Comparison of ENCODE assay signal across 23 mouse cellular contexts in the genomic region with DNA sequence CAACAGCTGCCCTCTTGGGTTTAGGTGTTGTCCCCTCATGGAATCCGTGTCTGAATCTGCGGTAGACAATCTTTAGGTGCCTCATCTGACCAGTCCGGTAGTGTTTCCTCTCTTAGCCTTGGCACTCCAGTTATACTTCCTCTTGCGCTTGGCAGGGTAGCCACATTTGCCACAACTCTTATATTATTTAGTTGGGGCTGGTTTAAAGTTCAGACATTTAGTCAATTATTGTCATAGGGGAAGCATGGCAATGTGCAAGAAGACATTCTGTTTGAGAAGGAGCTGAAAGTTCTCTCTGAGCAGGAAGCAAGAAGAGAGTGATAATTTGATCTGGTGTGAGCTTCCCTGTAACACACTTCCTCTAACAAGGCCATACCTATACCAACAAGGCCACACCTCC. TPM values are rescaled to one million over a fixed set of nuclear protein-coding genes. Genes with fewer than 3 reads are reported as not detected.
DNase-seq lines count a peak whose midpoint lies in the region; ATAC-seq and TF ChIP-seq lines count a peak whose summit lies in the region.
"Had no signal": no experiment of that assay in that cellular context is flagged by ENCODE, and none has a peak within 500 bp of the region (broad histone marks: within the 10 kb centered on the region; RNA-seq: fewer than 3 reads in every experiment).

No protein-coding gene starts in this region.

- H3K9me3 ChIP-seq in stomach, postnatal 0 days (ENCODE audit: control insufficient read depth, low read length) = no peaks in the 10 kb centered on the region
- H3K9me3 ChIP-seq: embryonic facial prominence, embryonic 15.5 days; forebrain, embryonic 10.5 days; heart, embryonic 10.5 days; hindbrain, embryonic 10.5 days had no signal

- TF ChIP-seq EP300 in stomach, postnatal 0 days (optimal IDR thresholded peaks at IDR 0.05) = no peak

- H3K9ac ChIP-seq in stomach, postnatal 0 days (ENCODE audit: low read length) = no peak overlapping the region
- H3K9ac ChIP-seq: embryonic facial prominence, embryonic 15.5 days; hindbrain, embryonic 14.5 days had no signal

- DNase-seq in kidney, adult 2 months = peak; percentile 46
- no peak for DNase-seq in kidney, postnatal 14 days
- DNase-seq in 416B (ENCODE audit: low read depth) = peak; percentile 78
- DNase-seq in B cell, adult 2 months = peak; percentile 5 to 7
- DNase-seq in ovary, adult 18-20 months (ENCODE audit: low spot score) = no peak
- DNase-seq in stomach, postnatal 0 days (ENCODE audit: low spot score) = no peak
- DNase-seq in gastrocnemius, adult 8-10 months (ENCODE audit: low spot score in 2 of 2) = no peak
- DNase-seq: adrenal gland, adult 8-10 months; adrenal gland, postnatal 36 days; cerebellum, adult 2 months; cerebellum, postnatal 10 days; embryo, embryonic 11 days; gastrocnemius, adult 2 months; heart, adult 18-20 months; heart, postnatal 10 days had no signal

- TF ChIP-seq POLR2A in kidney, adult 2 months (IDR thresholded peaks at IDR 0.05; ENCODE audit: low read depth, low read length) = no peak

- WGBS in kidney, adult 2 months = 54% methylated on average over 4 of the region's 4 CpGs
- WGBS in stomach, postnatal 0 days = 88% methylated on average over 4 of the region's 4 CpGs

- H3K27me3 ChIP-seq in kidney, adult 2 months (replicated peaks; ENCODE audit: control insufficient read depth, insufficient read depth, low read length) = no peaks in the 10 kb centered on the region
- no peaks in the 10 kb centered on the region for H3K27me3 ChIP-seq in stomach, postnatal 0 days (ENCODE audit: control insufficient read depth, insufficient read depth, low read length)
- H3K27me3 ChIP-seq: embryonic facial prominence, embryonic 15.5 days had no signal

- H3K4me3 ChIP-seq in kidney, adult 2 months (ENCODE audit: insufficient read depth, low read depth, low read length) = no peak overlapping the region
- no peak overlapping the region for H3K4me3 ChIP-seq in stomach, postnatal 0 days (ENCODE audit: low read depth, low read length)
- H3K4me3 ChIP-seq: embryonic facial prominence, embryonic 15.5 days; erythroblast, embryonic 14.5 days; forebrain, embryonic 10.5 days; gastrocnemius, adult 2 months; heart, embryonic 10.5 days; hindbrain, embryonic 10.5 days had no signal

- peak; percentile 29 to 42; a peak in 2 of 4 replicates for ATAC-seq in hematopoietic stem cell, adult 5-6 weeks (replicated peaks in 1 of 2; ENCODE audit: insufficient read depth in 1 of 2, low FRiP score in 2 of 2, low TSS enrichment in 1 of 2, low read depth in 1 of 2, poor library complexity in 2 of 2, severe bottlenecking in 2 of 2)
- no peak for ATAC-seq in stomach, postnatal 0 days (ENCODE audit: low FRiP score, low TSS enrichment)
- ATAC-seq: forebrain, embryonic 14.5 days had no signal

- no peak for TF ChIP-seq CTCF in kidney, adult 2 months (conservative IDR thresholded peaks at IDR 0.05; ENCODE audit: insufficient read depth, insufficient read length, low read depth, low read length)
- no peak for TF ChIP-seq CTCF in stomach, postnatal 0 days (IDR thresholded peaks at IDR 0.05; ENCODE audit: low read depth)

- H3K36me3 ChIP-seq in kidney, adult 2 months (ENCODE audit: control insufficient read depth, insufficient read depth, low read length) = no peaks in the 10 kb centered on the region
- no peaks in the 10 kb centered on the region for H3K36me3 ChIP-seq in stomach, postnatal 0 days (ENCODE audit: control insufficient read depth, insufficient read depth, low read length)
- H3K36me3 ChIP-seq: embryonic facial prominence, embryonic 15.5 days; forebrain, embryonic 10.5 days; heart, embryonic 10.5 days; hindbrain, embryonic 10.5 days had no signal

- no peaks in the 10 kb centered on the region; the same call in 1 of the 2 replicates for H3K4me1 ChIP-seq in kidney, adult 2 months (ENCODE audit: control insufficient read depth, insufficient read depth, low read length)
- H3K4me1 ChIP-seq in stomach, postnatal 0 days (replicated peaks; ENCODE audit: control insufficient read depth, insufficient read depth) = no peaks in the 10 kb centered on the region
- H3K4me1 ChIP-seq: embryonic facial prominence, embryonic 15.5 days; forebrain, embryonic 10.5 days; heart, embryonic 10.5 days; hindbrain, embryonic 10.5 days had no signal

- H3K4me2 ChIP-seq in stomach, postnatal 0 days (replicated peaks; ENCODE audit: low read depth) = no peak overlapping the region
- H3K4me2 ChIP-seq: embryonic facial prominence, embryonic 15.5 days; hindbrain, embryonic 14.5 days had no signal

- H3K27ac ChIP-seq in kidney, adult 2 months (ENCODE audit: insufficient read depth, low read depth, low read length) = peak overlapping the region; percentile 45; the same call in 1 of the 2 replicates
- H3K27ac ChIP-seq in stomach, postnatal 0 days (replicated peaks) = no peak overlapping the region
- H3K27ac ChIP-seq: embryonic facial prominence, embryonic 15.5 days; forebrain, embryonic 10.5 days; gastrocnemius, adult 2 months; heart, embryonic 10.5 days; hindbrain, embryonic 10.5 days; hindbrain, embryonic 14.5 days had no signal

RNA-seq across cellular contexts. Expression of gene Agbl3, which starts 30.4 kb away (rescaled TPM):
- 10.2 and 13.1 TPM in 2 replicates for polyA plus RNA-seq in kidney, adult 2 months (2012; rRNA removed)
- 7.1 and 9.3 TPM in 2 replicates for total RNA-seq in hematopoietic stem cell, adult 5-6 weeks (2017)
- 6.0 and 6.5 TPM in 2 replicates for polyA plus RNA-seq in stomach, postnatal 0 days (2015; fragmentation: Nextera tagmentation; extraction: Ambion mirVana)
- total RNA-seq in gastrocnemius, adult 8-10 months (2022) = 1 to 10 TPM; 1.0 to 2.1 (median 1.7) TPM

RNA-seq across cellular contexts. Expression of gene Tmem140, which starts 52.3 kb away (rescaled TPM):
- polyA plus RNA-seq in kidney, adult 2 months (2012; rRNA removed) = 37.5 and 43.8 TPM in 2 replicates
- 4.9 and 5.9 TPM in 2 replicates for total RNA-seq in hematopoietic stem cell, adult 5-6 weeks (2017)
- polyA plus RNA-seq in stomach, postnatal 0 days (2015; fragmentation: Nextera tagmentation; extraction: Ambion mirVana) = 7.8 and 8.3 TPM in 2 replicates
- total RNA-seq in gastrocnemius, adult 8-10 months (2022) = 10 to 100 TPM; 26.9 to 32.4 (median 30.5) TPM
- polyA plus RNA-seq: erythroblast, embryonic 14.5 days had no signal

Comparison
In these comparisons a context has a peak if more than half of its experiments do, and no peak if none do; other contexts are left out.
1. DNase-seq: peak in kidney, adult 2 months (single experiment), 416B (single experiment) and B cell, adult 2 months (2 of 2); none in kidney, postnatal 14 days (single experiment), ovary, adult 18-20 months (single experiment), stomach, postnatal 0 days (single experiment) and gastrocnemius, adult 8-10 months (0 of 2).